Mouse (Mus musculus): ENCODE measurements around the gene Smim23. TPM values are rescaled to one million over a fixed set of nuclear protein-coding genes. Genes with fewer than 3 reads are reported as not detected.

Gene Smim23
- polyA plus RNA-seq, 1 experiment from 2014 or later: not detected

DNA sequence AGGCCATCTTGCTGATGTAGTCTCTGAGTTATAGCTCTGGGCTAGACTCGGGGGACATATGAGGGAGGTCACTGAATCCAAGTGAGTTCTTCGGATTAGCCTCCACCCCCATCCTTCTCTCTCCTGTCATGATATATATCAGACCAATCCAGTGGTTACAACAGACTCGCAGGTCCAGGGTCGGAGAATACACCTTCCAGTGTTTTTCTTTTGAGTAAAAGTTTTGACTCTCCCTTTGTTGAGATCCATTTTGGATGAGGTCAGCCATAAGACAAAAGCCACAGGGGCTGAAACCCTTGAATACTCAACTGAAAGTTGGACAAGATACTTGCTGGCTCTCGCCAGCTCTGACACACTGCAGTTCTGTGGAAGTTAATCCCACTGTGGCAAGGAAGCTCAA, 38.2 kb downstream of the Smim23 start:
- Histone ChIP-seq H3K4me3 (replicated peaks; ENCODE audit: low read depth, low read length) (no peak overlapping the region), H3K9me3 (ENCODE audit: control insufficient read depth, low read length) (no peaks in the 10 kb centered on the region), H3K4me2 (ENCODE audit: low read length) (no peak overlapping the region), H3K9ac (replicated peaks; ENCODE audit: low read length) (no peak overlapping the region), H3K4me1 (ENCODE audit: control insufficient read depth, insufficient read depth, low read length) (no peaks in the 10 kb centered on the region), H3K27me3 (ENCODE audit: control insufficient read depth, insufficient read depth, low read length) (no peaks in the 10 kb centered on the region), H3K36me3 (ENCODE audit: control insufficient read depth, insufficient read depth, low read length) (no peaks in the 10 kb centered on the region), H3K27ac (replicated peaks; ENCODE audit: low read depth, low read length) (no peak overlapping the region)
- ATAC-seq (ENCODE audit: low FRiP score, low TSS enrichment) (no peak), DNase-seq (no peak)
- WGBS: 84% methylated on average over 5 of the region's 5 CpGs

DNA sequence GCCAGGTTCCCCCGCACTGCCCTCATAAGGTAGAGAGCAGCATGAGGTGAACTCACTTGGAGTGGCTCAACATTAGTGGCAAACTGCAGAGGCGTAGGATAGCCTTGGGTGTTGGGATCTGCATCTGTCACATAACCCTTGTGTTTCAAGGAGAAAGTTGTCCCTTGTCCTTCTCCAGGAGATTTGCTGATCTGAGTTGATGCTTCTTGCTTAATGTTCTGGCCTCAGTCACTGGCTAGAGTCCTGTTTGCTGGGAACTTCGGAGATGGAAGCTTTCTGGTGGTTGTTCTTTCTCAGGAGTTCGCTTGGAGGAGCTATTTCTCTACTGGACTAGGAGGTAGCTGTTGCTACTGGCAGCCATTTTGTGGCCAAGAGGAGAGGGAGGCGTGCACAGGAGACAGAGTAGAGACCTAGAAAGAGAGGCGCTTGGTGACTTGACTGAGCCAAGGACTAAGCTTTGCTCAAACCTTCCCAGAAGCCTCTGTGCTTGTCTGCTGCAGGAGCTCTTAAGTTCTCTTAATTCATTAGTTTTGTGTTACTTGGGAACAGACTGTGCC, 38.7 kb downstream of the Smim23 start:
- H3K36me3 ChIP-seq (ENCODE audit: control insufficient read depth, insufficient read depth, low read length): no peaks in the 10 kb centered on the region
- H3K4me2 ChIP-seq (ENCODE audit: low read length): no peak overlapping the region
- no peaks in the 10 kb centered on the region for H3K4me1 ChIP-seq (ENCODE audit: control insufficient read depth, insufficient read depth, low read length)
- no peaks in the 10 kb centered on the region for H3K9me3 ChIP-seq (ENCODE audit: control insufficient read depth, low read length)
- 86% methylated on average over 6 of the region's 6 CpGs for WGBS
- no peak overlapping the region for H3K4me3 ChIP-seq (replicated peaks; ENCODE audit: low read depth, low read length)
- H3K27me3 ChIP-seq (ENCODE audit: control insufficient read depth, insufficient read depth, low read length): no peaks in the 10 kb centered on the region
- no peak overlapping the region for H3K9ac ChIP-seq (replicated peaks; ENCODE audit: low read length)
- no peak for ATAC-seq (ENCODE audit: low FRiP score, low TSS enrichment)
- H3K27ac ChIP-seq (replicated peaks; ENCODE audit: low read depth, low read length): no peak overlapping the region
- DNase-seq: no peak

DNA sequence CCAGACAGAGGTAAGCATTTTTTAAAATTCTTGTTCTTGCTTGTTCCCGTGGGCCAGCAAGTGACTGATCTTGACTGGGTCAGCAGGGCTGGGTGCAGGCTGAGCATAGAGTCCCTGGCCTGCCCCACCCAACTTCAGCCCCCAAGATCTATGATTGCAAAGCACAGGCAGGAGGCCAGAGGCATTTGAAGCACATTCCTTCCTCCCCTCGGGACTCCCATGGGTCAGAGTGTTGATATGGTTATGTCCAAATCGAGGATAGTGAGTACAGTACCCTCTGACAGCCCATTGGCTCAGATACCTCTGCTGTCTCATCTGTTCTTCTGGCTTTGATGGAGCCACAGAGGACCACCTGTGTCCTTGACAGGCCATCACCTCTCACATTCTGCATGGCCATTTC, 41.7 kb downstream of the Smim23 start:
- Histone ChIP-seq H3K27me3 (ENCODE audit: control insufficient read depth, insufficient read depth, low read length) (no peaks in the 10 kb centered on the region), H3K4me1 (ENCODE audit: control insufficient read depth, insufficient read depth, low read length) (no peaks in the 10 kb centered on the region), H3K36me3 (ENCODE audit: control insufficient read depth, insufficient read depth, low read length) (no peaks in the 10 kb centered on the region), H3K9ac (replicated peaks; ENCODE audit: low read length) (no peak overlapping the region), H3K4me3 (replicated peaks; ENCODE audit: low read depth, low read length) (no peak overlapping the region), H3K9me3 (ENCODE audit: control insufficient read depth, low read length) (no peaks in the 10 kb centered on the region), H3K4me2 (ENCODE audit: low read length) (no peak overlapping the region), H3K27ac (replicated peaks; ENCODE audit: low read depth, low read length) (no peak overlapping the region)
- ATAC-seq (ENCODE audit: low FRiP score, low TSS enrichment) (no peak), DNase-seq (no peak)
- 81% methylated on average over 3 of the region's 3 CpGs for WGBS

DNA sequence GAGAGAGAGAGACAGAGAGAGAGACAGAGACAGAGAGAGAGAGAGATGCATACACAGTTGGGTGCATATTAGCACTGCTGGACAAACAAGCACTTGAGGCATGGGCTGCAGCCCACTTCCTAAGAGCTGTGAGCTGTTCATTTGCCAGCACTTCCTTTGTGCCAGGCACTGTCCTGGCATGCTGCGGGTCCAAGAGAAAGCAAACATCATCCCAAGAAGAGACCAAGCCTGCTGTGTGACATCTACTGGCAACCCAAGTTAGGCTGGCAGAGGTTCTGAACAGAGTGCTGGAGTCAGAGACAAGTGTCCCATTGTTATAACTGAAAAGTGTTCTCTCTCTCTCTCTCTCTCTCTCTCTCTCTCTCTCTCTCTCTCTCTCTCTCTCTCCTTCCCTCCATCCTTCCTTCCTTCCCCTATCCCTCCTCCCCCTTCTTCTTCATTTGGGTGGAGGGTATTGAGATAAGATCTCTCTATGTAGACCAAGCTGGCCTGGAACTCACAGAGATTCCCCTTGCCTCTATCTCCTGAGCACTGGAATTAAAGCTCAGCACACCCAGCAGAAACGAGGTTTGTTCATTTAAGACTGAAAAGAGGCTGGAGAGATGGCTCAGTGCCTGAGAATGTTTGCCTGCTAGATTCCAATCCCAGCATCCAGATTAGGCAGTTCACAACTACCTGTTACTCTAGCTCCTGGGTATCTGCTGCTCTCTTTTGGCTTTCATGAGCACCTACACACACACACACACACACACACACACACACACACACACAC, 42.6 kb downstream of the Smim23 start:
- no peaks in the 10 kb centered on the region for H3K36me3 ChIP-seq (ENCODE audit: control insufficient read depth, insufficient read depth, low read length)

GRCm38 (mm10) chr11:32780747-32781536, 43.5 kb downstream of the Smim23 start:
- Histone ChIP-seq H3K27me3 (ENCODE audit: control insufficient read depth, insufficient read depth, low read length) (no peaks in the 10 kb centered on the region), H3K4me3 (replicated peaks; ENCODE audit: low read depth, low read length) (no peak overlapping the region), H3K36me3 (ENCODE audit: control insufficient read depth, insufficient read depth, low read length) (no peaks in the 10 kb centered on the region), H3K4me1 (ENCODE audit: control insufficient read depth, insufficient read depth, low read length) (no peaks in the 10 kb centered on the region), H3K27ac (replicated peaks; ENCODE audit: low read depth, low read length) (no peak overlapping the region), H3K4me2 (ENCODE audit: low read length) (no peak overlapping the region), H3K9me3 (ENCODE audit: control insufficient read depth, low read length) (no peaks in the 10 kb centered on the region), H3K9ac (replicated peaks; ENCODE audit: low read length) (0 out of 2 replicates have a peak overlapping the region, but pooled peaks have one; percentile 16)
- peak; percentile 46 for ATAC-seq (ENCODE audit: low FRiP score, low TSS enrichment)
- 55% methylated on average over 11 of the region's 11 CpGs for WGBS
- DNase-seq: peak; percentile 14

More for the DNA sequence above, 42.6 kb downstream of the Smim23 start:
- no peaks in the 10 kb centered on the region for H3K4me1 ChIP-seq (ENCODE audit: control insufficient read depth, insufficient read depth, low read length)
- no peaks in the 10 kb centered on the region for H3K9me3 ChIP-seq (ENCODE audit: control insufficient read depth, low read length)
- 47% methylated on average over 2 of the region's 2 CpGs for WGBS
- H3K4me2 ChIP-seq (ENCODE audit: low read length): no peak overlapping the region
- H3K4me3 ChIP-seq (replicated peaks; ENCODE audit: low read depth, low read length): no peak overlapping the region
- ATAC-seq (ENCODE audit: low FRiP score, low TSS enrichment) (peak; percentile 24; the same call in 1 of the 2 replicates), DNase-seq (peak; percentile 16)
- H3K27ac ChIP-seq (replicated peaks; ENCODE audit: low read depth, low read length): no peak overlapping the region
- H3K27me3 ChIP-seq (ENCODE audit: control insufficient read depth, insufficient read depth, low read length): no peaks in the 10 kb centered on the region
- H3K9ac ChIP-seq (replicated peaks; ENCODE audit: low read length): no peak overlapping the region

DNA sequence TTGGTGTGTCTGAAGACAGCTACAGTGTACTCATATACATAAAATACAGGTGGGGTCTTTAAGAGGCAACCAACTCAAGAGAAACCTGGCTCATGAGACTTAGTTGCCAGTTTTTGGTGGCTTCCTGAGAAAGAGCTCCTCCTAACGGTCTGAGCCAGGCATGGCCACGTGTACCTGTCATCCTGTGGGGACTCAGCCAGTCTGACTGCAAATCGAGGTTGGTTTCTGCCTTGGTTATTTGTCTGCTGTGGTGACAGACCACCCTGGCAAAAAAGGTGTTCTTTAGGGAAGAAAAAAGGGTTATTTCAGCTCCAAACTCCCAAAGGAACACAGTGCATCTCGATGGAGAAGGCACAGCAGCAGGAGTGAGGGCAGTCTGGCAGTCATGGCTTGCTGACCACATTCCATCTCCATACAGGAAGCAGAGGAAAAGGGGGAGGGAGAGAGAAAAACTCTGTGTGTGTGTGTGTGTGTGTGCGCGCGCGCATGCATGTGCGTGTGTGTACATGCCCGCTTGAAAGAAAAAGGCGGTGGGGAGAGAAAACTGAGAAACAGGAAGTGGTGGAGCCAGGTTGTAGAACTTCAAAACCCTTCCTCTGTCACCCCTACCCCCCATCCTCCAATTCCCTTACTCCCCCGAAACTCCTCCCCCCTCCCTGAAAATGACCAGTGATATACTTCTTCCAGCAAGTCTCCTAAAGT, 55.6 kb downstream of the Smim23 start:
- no peak for ATAC-seq (ENCODE audit: low FRiP score, low TSS enrichment)
- no peaks in the 10 kb centered on the region for H3K4me1 ChIP-seq (ENCODE audit: control insufficient read depth, insufficient read depth, low read length)
- 84% methylated on average over 12 of the region's 12 CpGs for WGBS
- no peak for DNase-seq
- H3K27me3 ChIP-seq (ENCODE audit: control insufficient read depth, insufficient read depth, low read length): no peaks in the 10 kb centered on the region
- no peak overlapping the region for H3K27ac ChIP-seq (replicated peaks; ENCODE audit: low read depth, low read length)
- no peak overlapping the region for H3K9ac ChIP-seq (replicated peaks; ENCODE audit: low read length)
- no peaks in the 10 kb centered on the region for H3K36me3 ChIP-seq (ENCODE audit: control insufficient read depth, insufficient read depth, low read length)
- H3K4me3 ChIP-seq (replicated peaks; ENCODE audit: low read depth, low read length): no peak overlapping the region
- no peak overlapping the region for H3K4me2 ChIP-seq (ENCODE audit: low read length)
- no peaks in the 10 kb centered on the region for H3K9me3 ChIP-seq (ENCODE audit: control insufficient read depth, low read length)

Other genes with a start within 250 kb of the Smim23 start
- 93.5 and 120 TPM in 2 replicates for gene Fbxw11, start 181.9 kb downstream of the Smim23 start, polyA plus RNA-seq (2014; fragmentation: Nextera tagmentation; extraction: Ambion mirVana)